Mouse (Mus musculus): Measurements from ENCODE around the gene Crk. TPM values are rescaled to one million over a fixed set of nuclear protein-coding genes. Genes with fewer than 3 reads are reported as not detected.
"Not testable (repeated sequence)": the region's sequence is repeated elsewhere in the genome, so short reads cannot be mapped to it uniquely, and the experiment has no call there.

Crk gene
- polyA plus RNA-seq, 1 experiment from 2014 or later = 107 TPM

GRCm38 (mm10) chr11:75677881-75678746 lies 945 bp upstream of the Crk start:
- 92% methylated on average over 3 of the region's 3 CpGs for whole genome bisulfite sequencing
- peaks cover 18% of the 10 kb centered on the region for H3K4me1 ChIP-seq (replicated peaks)
- DNase-seq (ENCODE audit: low spot score) = no peak
- no peaks in the 10 kb centered on the region for H3K27me3 ChIP-seq (ENCODE audit: insufficient read depth, poor library complexity, severe bottlenecking)
- peaks cover 17% of the 10 kb centered on the region for H3K36me3 ChIP-seq
- no peaks in the 10 kb centered on the region for H3K9me3 ChIP-seq
- peak overlapping the region; percentile 100 for H3K4me3 ChIP-seq
- peak overlapping the region; percentile 97 for H3K27ac ChIP-seq

GRCm38 (mm10) chr11:75679439-75680171 lies 546 bp downstream of the Crk start:
- H3K27me3 ChIP-seq (ENCODE audit: insufficient read depth, poor library complexity, severe bottlenecking) = no peaks in the 10 kb centered on the region
- WGBS = under 1% methylated on average over 43 of the region's 43 CpGs
- H3K27ac ChIP-seq = peak overlapping the region; percentile 97
- H3K36me3 ChIP-seq = peaks cover 25% of the 10 kb centered on the region
- no peak for DNase-seq (ENCODE audit: low spot score)
- peak overlapping the region; percentile 100 for H3K4me3 ChIP-seq
- no peaks in the 10 kb centered on the region for H3K9me3 ChIP-seq
- peaks cover 18% of the 10 kb centered on the region for H3K4me1 ChIP-seq (replicated peaks)

- H3K9me3 ChIP-seq = no peaks in the 10 kb centered on the region
- H3K4me1 ChIP-seq (replicated peaks) = peaks cover 13% of the 10 kb centered on the region
- no peak overlapping the region for H3K4me3 ChIP-seq
- no peaks in the 10 kb centered on the region for H3K27me3 ChIP-seq (ENCODE audit: insufficient read depth, poor library complexity, severe bottlenecking)
- H3K27ac ChIP-seq = no peak overlapping the region
- WGBS = 95% methylated on average over 5 of the region's 5 CpGs
- DNase-seq (ENCODE audit: low spot score) = no peak
- H3K36me3 ChIP-seq = peaks cover 50% of the 10 kb centered on the region
These were observed 5.4 kb downstream of the Crk start for GRCm38 (mm10) chr11:75684462-75684861.

- peaks cover 55% of the 10 kb centered on the region for H3K36me3 ChIP-seq
- H3K4me1 ChIP-seq (replicated peaks) = peaks cover 13% of the 10 kb centered on the region
- 88% methylated on average over 2 of the region's 2 CpGs for WGBS
- H3K9me3 ChIP-seq = no peaks in the 10 kb centered on the region
- H3K4me3 ChIP-seq = no peak overlapping the region
- H3K27ac ChIP-seq = no peak overlapping the region
- H3K27me3 ChIP-seq (ENCODE audit: insufficient read depth, poor library complexity, severe bottlenecking) = no peaks in the 10 kb centered on the region
- DNase-seq (ENCODE audit: low spot score) = no peak
These were observed 5.9 kb downstream of the Crk start for GRCm38 (mm10) chr11:75684956-75685355.

- no peak overlapping the region for H3K4me3 ChIP-seq
- peaks cover 73% of the 10 kb centered on the region for H3K36me3 ChIP-seq
- no peak overlapping the region for H3K27ac ChIP-seq
- no peaks in the 10 kb centered on the region for H3K9me3 ChIP-seq
- 91% methylated on average over 2 of the region's 2 CpGs for WGBS
- H3K27me3 ChIP-seq (ENCODE audit: insufficient read depth, poor library complexity, severe bottlenecking) = no peaks in the 10 kb centered on the region
- H3K4me1 ChIP-seq (replicated peaks) = no peaks in the 10 kb centered on the region
- DNase-seq (ENCODE audit: low spot score) = no peak
These were observed 8.4 kb downstream of the Crk start for GRCm38 (mm10) chr11:75687343-75687993.

- no peaks in the 10 kb centered on the region for H3K4me1 ChIP-seq (replicated peaks)
- no peaks in the 10 kb centered on the region for H3K27me3 ChIP-seq (ENCODE audit: insufficient read depth, poor library complexity, severe bottlenecking)
- no peak overlapping the region for H3K27ac ChIP-seq
- H3K36me3 ChIP-seq = peaks cover 73% of the 10 kb centered on the region
- no peaks in the 10 kb centered on the region for H3K9me3 ChIP-seq
- no peak for DNase-seq (ENCODE audit: low spot score)
- no peak overlapping the region for H3K4me3 ChIP-seq
- 89% methylated on average over 2 of the region's 2 CpGs for WGBS
These were observed 9.1 kb downstream of the Crk start for GRCm38 (mm10) chr11:75688132-75688531.

- DNase-seq (ENCODE audit: low spot score) = no peak
- H3K36me3 ChIP-seq = peaks cover 74% of the 10 kb centered on the region
- no peaks in the 10 kb centered on the region for H3K9me3 ChIP-seq
- no peaks in the 10 kb centered on the region for H3K4me1 ChIP-seq (replicated peaks)
- no peaks in the 10 kb centered on the region for H3K27me3 ChIP-seq (ENCODE audit: insufficient read depth, poor library complexity, severe bottlenecking)
- H3K27ac ChIP-seq = no peak overlapping the region
- no peak overlapping the region for H3K4me3 ChIP-seq
- 87% methylated on average over 1 of the region's 1 CpGs for WGBS
These were observed 10.9 kb downstream of the Crk start for GRCm38 (mm10) chr11:75689977-75690376.

- H3K27ac ChIP-seq = no peak overlapping the region
- H3K4me1 ChIP-seq (replicated peaks) = no peaks in the 10 kb centered on the region
- peaks cover 76% of the 10 kb centered on the region for H3K36me3 ChIP-seq
- no peak overlapping the region for H3K4me3 ChIP-seq
- no peak for DNase-seq (ENCODE audit: low spot score)
- no peaks in the 10 kb centered on the region for H3K27me3 ChIP-seq (ENCODE audit: insufficient read depth, poor library complexity, severe bottlenecking)
- no peaks in the 10 kb centered on the region for H3K9me3 ChIP-seq
These were observed 12.0 kb downstream of the Crk start for GRCm38 (mm10) chr11:75691047-75691446.

- Histone ChIP-seq H3K9me3 (no peaks in the 10 kb centered on the region), H3K36me3 (peaks cover 96% of the 10 kb centered on the region), H3K4me1 (replicated peaks) (no peaks in the 10 kb centered on the region), H3K4me3 (no peak overlapping the region), H3K27ac (no peak overlapping the region), H3K27me3 (ENCODE audit: insufficient read depth, poor library complexity, severe bottlenecking) (no peaks in the 10 kb centered on the region)
- no peak for DNase-seq (ENCODE audit: low spot score)
- WGBS = 95% methylated on average over 5 of the region's 5 CpGs
These were observed 14.5 kb downstream of the Crk start for GRCm38 (mm10) chr11:75693570-75693969.

GRCm38 (mm10) chr11:75697464-75697863 lies 18.4 kb downstream of the Crk start:
- not testable (repeated sequence) for H3K4me3 ChIP-seq; H3K27me3 ChIP-seq (ENCODE audit: insufficient read depth, poor library complexity, severe bottlenecking); H3K9me3 ChIP-seq; DNase-seq (ENCODE audit: low spot score); H3K27ac ChIP-seq; H3K4me1 ChIP-seq (replicated peaks)
- WGBS = 95% methylated on average over 3 of the region's 3 CpGs
- H3K36me3 ChIP-seq = peaks cover 98% of the 10 kb centered on the region

- peaks cover 98% of the 10 kb centered on the region for H3K36me3 ChIP-seq
- DNase-seq (ENCODE audit: low spot score) = no peak
- H3K27ac ChIP-seq = no peak overlapping the region
- H3K27me3 ChIP-seq (ENCODE audit: insufficient read depth, poor library complexity, severe bottlenecking) = no peaks in the 10 kb centered on the region
- no peaks in the 10 kb centered on the region for H3K9me3 ChIP-seq
- H3K4me3 ChIP-seq = no peak overlapping the region
- 96% methylated on average over 5 of the region's 5 CpGs for WGBS
- H3K4me1 ChIP-seq (replicated peaks) = no peaks in the 10 kb centered on the region
These were observed 21.5 kb downstream of the Crk start for GRCm38 (mm10) chr11:75700557-75700956.

- H3K4me1 ChIP-seq (replicated peaks) = no peaks in the 10 kb centered on the region
- H3K9me3 ChIP-seq = no peaks in the 10 kb centered on the region
- WGBS = 93% methylated on average over 6 of the region's 6 CpGs
- H3K27me3 ChIP-seq (ENCODE audit: insufficient read depth, poor library complexity, severe bottlenecking) = no peaks in the 10 kb centered on the region
- H3K27ac ChIP-seq = no peak overlapping the region
- DNase-seq (ENCODE audit: low spot score) = no peak
- H3K4me3 ChIP-seq = no peak overlapping the region
- H3K36me3 ChIP-seq = peaks cover 97% of the 10 kb centered on the region
These were observed 23.7 kb downstream of the Crk start for GRCm38 (mm10) chr11:75702761-75703160.

- H3K27me3 ChIP-seq (ENCODE audit: insufficient read depth, poor library complexity, severe bottlenecking) = no peaks in the 10 kb centered on the region
- peaks cover 89% of the 10 kb centered on the region for H3K36me3 ChIP-seq
- 92% methylated on average over 2 of the region's 2 CpGs for WGBS
- H3K27ac ChIP-seq = no peak overlapping the region
- no peak overlapping the region for H3K4me3 ChIP-seq
- no peaks in the 10 kb centered on the region for H3K9me3 ChIP-seq
- no peak for DNase-seq (ENCODE audit: low spot score)
- no peaks in the 10 kb centered on the region for H3K4me1 ChIP-seq (replicated peaks)
These were observed 24.7 kb downstream of the Crk start for GRCm38 (mm10) chr11:75703748-75704147.

Data from hindbrain, embryonic 10.5 days (tissue).